Mouse (Mus musculus) bone marrow, adult 2 months (tissue): ENCODE measurements around the gene Rnf10.

Experiments
- CTCF ChIP-seq: fragments of 200-500 bp; IDR thresholded peaks from 2 replicates; pipeline ENCODE4 v1.5.1; 2011; ENCODE audit warnings: low read length, control low read depth; ENCODE audit not compliant: control insufficient read depth, insufficient read depth
- POLR2A ChIP-seq: fragments of 200-500 bp; IDR thresholded peaks from 2 replicates; pipeline ENCODE4 v1.6.1; 2011; ENCODE audit warnings: low read depth, mild to moderate bottlenecking, control low read depth, low read length, borderline replicate concordance; ENCODE audit not compliant: control insufficient read depth

DNA sequence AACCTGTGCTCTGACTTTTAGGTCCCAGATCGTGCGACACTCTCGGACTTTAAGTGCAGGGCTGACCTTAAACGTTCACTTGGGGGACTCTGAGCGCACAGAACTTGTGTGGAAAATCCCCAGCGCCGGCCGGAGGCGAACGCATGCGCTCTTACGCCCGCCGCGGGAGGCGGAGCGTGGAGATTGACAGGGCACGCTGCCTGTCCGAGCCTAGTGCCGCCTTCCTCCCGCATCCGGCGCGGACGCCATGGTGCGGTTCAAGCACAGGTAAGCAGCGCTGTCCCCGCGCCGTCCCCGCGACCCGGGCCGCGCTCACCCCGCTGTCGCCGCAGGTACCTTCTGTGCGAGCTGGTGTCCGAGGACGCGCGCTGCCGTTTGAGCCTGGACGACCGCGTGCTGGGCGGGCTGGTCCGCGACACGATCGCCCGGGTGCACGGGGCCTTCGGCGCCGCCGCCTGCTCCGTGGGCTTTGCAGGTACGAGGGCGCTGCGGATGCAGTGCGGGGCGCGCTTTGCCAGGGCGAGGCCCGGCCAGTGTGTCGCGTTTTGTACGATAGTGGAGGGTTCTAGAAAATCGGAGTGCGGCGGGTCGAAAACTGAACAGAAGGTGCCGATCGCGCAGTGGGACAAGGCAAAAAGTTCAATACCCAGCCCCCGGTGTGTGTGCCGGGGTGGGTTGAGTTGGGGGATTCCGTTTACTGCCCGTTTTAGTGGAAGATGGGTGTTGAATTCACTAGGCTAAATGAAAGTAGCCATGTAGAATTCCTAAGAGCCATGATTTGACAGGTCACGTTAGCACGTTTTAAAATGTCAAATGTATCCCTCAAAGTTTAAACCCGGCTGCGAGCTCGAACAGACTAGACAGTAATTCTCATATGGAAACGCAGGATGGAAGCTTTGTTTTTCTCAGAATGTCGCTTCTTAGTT is 34.6 kb downstream of the Rnf10 start:
- TF ChIP-seq CTCF = no peak
- peak; percentile 83; the same call in 1 of the 2 replicates for TF ChIP-seq POLR2A
